Mouse (Mus musculus) cortical plate, adult 2 months (tissue): Measurements from ENCODE around the gene Miip.

Experiments used
- CTCF ChIP-seq: fragments of 200-500 bp; IDR thresholded peaks from 2 replicates; pipeline ENCODE4 v1.5.1; 2011; ENCODE audit warnings: mild to moderate bottlenecking, control low read depth, low read length; ENCODE audit not compliant: insufficient read depth; ENCODE audit errors: extremely low read depth
- POLR2A ChIP-seq: fragments of 200-500 bp; IDR thresholded peaks from 2 replicates; pipeline ENCODE4 v1.6.1; 2011; ENCODE audit warnings: mild to moderate bottlenecking, low read length, control low read depth; ENCODE audit not compliant: insufficient read depth; ENCODE audit errors: extremely low read depth

- TF ChIP-seq POLR2A (no peak), CTCF (no peak)
Observed at GRCm38 (mm10) chr4:147886158-147886557, 17.5 kb upstream of the Miip start.
